Mouse (Mus musculus) midbrain, embryonic 14.5 days (tissue): ENCODE data around the gene Popdc3. TPM values are rescaled to one million over a fixed set of nuclear protein-coding genes. Genes with fewer than 3 reads are reported as not detected.
"Not testable (repeated sequence)": the region's sequence is repeated elsewhere in the genome, so short reads cannot be mapped to it uniquely, and the experiment has no call there.

Source experiments
- ATAC-seq: fragments of 200-750 bp; cut with Nextera tagmentation; 2 replicates; pipeline ENCODE4 v1.8.0; 2017; ENCODE audit warnings: moderate number of reproducible peaks, moderate library complexity; ENCODE audit not compliant: low FRiP score, low TSS enrichment
- DNase-seq: peaks from one replicate; pipeline ENCODE4 v3.0.0-alpha.2; 2015
- H3K27ac ChIP-seq: fragments of 300-500 bp; sonication (generic); replicated peaks from 2 replicates; pipeline ENCODE4 v1.5.1; 2014; ENCODE audit warnings: mild to moderate bottlenecking, low read depth, low read length, moderate library complexity
- H3K27me3 ChIP-seq: fragments of 300-500 bp; sonication (generic); 2 replicates; pipeline ENCODE4 v1.6.1; 2014; ENCODE audit warnings: low read length, control low read depth, mixed read lengths; ENCODE audit not compliant: control insufficient read depth, insufficient read depth
- H3K36me3 ChIP-seq: fragments of 300-500 bp; sonication (generic); 2 replicates; pipeline ENCODE4 v1.6.1; 2014; ENCODE audit warnings: low read length, control low read depth; ENCODE audit not compliant: control insufficient read depth, insufficient read depth
- H3K4me1 ChIP-seq: fragments of 300-500 bp; sonication (generic); 2 replicates; pipeline ENCODE4 v1.6.1; 2014; ENCODE audit warnings: mild to moderate bottlenecking, antibody characterized with exemption, low read length, control low read depth; ENCODE audit not compliant: control insufficient read depth, insufficient read depth
- H3K4me2 ChIP-seq: fragments of 300-500 bp; sonication (generic); 2 replicates; pipeline ENCODE4 v1.6.1; 2014; ENCODE audit warnings: mild to moderate bottlenecking, low read length, moderate library complexity
- H3K4me3 ChIP-seq: fragments of 300-500 bp; sonication (generic); replicated peaks from 2 replicates; pipeline ENCODE4 v1.5.1; 2014; ENCODE audit warnings: low read depth, low read length
- H3K9ac ChIP-seq: fragments of 300-500 bp; sonication (generic); replicated peaks from 2 replicates; pipeline ENCODE4 v1.6.1; 2014; ENCODE audit warnings: mild to moderate bottlenecking, low read length, moderate library complexity
- H3K9me3 ChIP-seq: fragments of 300-500 bp; sonication (generic); 2 replicates; pipeline ENCODE4 v1.6.1; 2016; ENCODE audit warnings: low read length, control low read depth, mixed read lengths; ENCODE audit not compliant: control insufficient read depth
- WGBS: fragments of 180-500 bp; shearing (Covaris S2); extraction: QIAGEN DNeasy Blood & Tissue Kit; methylation state at CpG from one replicate; pipeline ENCODE4 v1.1.7; 2014; 5-methylcytosine and 5-hydroxymethylcytosine counted together
- polyA plus RNA-seq: library from polyadenylated mRNA; unstranded; fragments of >200 nt; fragmentation: Nextera tagmentation; extraction: Ambion mirVana; gene quantifications from 2 replicates; pipeline ENCODE4 v1.2.1, GENCODE M21; 2014

The Popdc3 gene
- polyA plus RNA-seq, 1 experiment from 2014 or later: 0.79 TPM

- Histone ChIP-seq H3K27me3 (peaks cover 24% of the 10 kb centered on the region), H3K9me3 (no peaks in the 10 kb centered on the region), H3K9ac (no peak overlapping the region), H3K4me3 (no peak overlapping the region), H3K4me2 (no peak overlapping the region), H3K4me1 (0 out of 2 replicates have a peak, but pooled peaks cover 8% of the 10 kb centered on the region), H3K36me3 (no peaks in the 10 kb centered on the region), H3K27ac (no peak overlapping the region)
- WGBS: 58% methylated on average over 7 of the region's 7 CpGs
- DNase-seq (no peak), ATAC-seq (no peak)
Observed at GRCm38 (mm10) chr10:45288351-45288750, 110.5 kb downstream of the Popdc3 start.

GRCm38 (mm10) chr10:45289218-45290105 lies 111.6 kb downstream of the Popdc3 start:
- 1% methylated on average over 71 of the region's 71 CpGs for WGBS
- Histone ChIP-seq H3K9me3 (no peaks in the 10 kb centered on the region), H3K4me1 (0 out of 2 replicates have a peak, but pooled peaks cover 8% of the 10 kb centered on the region), H3K27me3 (peaks cover 24% of the 10 kb centered on the region), H3K27ac (no peak overlapping the region), H3K4me2 (peak overlapping the region; percentile 98), H3K4me3 (peak overlapping the region; percentile 52), H3K36me3 (no peaks in the 10 kb centered on the region), H3K9ac (peak overlapping the region; percentile 55)
- ATAC-seq: peak; percentile 74; the same call in 1 of the 2 replicates
- peak; percentile 71 for DNase-seq

DNA sequence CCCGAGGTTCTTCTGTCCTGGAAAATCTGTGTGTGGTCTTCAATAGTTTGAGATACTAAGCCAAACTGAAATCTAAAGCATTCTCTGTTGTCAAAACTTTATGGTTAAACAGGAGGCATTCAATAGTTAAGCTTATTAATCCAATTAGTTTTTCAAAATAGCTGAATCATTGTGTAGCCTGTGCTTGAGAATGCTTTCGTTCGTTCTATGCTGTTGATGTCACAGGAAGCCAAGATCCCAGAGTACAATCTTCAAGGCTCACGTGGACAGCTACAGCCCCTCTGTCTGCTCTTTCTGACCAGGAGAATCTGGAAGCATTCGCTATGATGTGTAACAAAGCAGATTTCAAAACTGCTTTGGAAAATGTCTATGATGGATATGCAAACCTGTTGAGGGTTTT lies 112.7 kb downstream of the Popdc3 start:
- Histone ChIP-seq H3K36me3 (no peaks in the 10 kb centered on the region), H3K4me2 (no peak overlapping the region), H3K4me3 (no peak overlapping the region), H3K4me1 (0 out of 2 replicates have a peak, but pooled peaks cover 8% of the 10 kb centered on the region), H3K27ac (no peak overlapping the region), H3K27me3 (peaks cover 24% of the 10 kb centered on the region), H3K9me3 (no peaks in the 10 kb centered on the region), H3K9ac (no peak overlapping the region)
- 32% methylated on average over 5 of the region's 5 CpGs for WGBS
- DNase-seq (no peak), ATAC-seq (no peak)

- not testable (repeated sequence) for ATAC-seq, H3K4me2 ChIP-seq, H3K9me3 ChIP-seq, H3K27ac ChIP-seq, DNase-seq, H3K9ac ChIP-seq, H3K36me3 ChIP-seq, H3K4me3 ChIP-seq, H3K4me1 ChIP-seq
- H3K27me3 ChIP-seq: peaks cover 23% of the 10 kb centered on the region
- 72% methylated on average over 4 of the region's 4 CpGs for WGBS
Observed at GRCm38 (mm10) chr10:45292159-45292558, 114.3 kb downstream of the Popdc3 start.

DNA sequence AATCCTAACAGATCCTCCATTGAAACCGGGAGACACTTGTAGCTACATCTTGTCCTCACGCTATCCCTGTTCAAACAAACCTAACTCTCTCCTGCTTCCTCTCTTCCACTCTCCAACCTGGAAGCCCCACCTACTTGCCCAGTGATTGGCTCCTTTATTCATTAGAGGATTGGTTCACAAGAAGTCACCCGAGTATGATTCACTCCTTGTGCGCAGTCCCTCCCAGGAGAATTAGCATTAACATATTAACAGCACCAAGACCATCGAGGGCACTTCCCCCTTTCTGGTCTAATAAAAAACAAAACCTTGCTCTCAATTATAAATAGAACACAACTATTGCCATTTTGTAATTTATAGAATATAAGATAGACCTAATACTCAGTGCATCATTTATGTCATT lies 117.2 kb downstream of the Popdc3 start:
- Histone ChIP-seq H3K36me3 (no peaks in the 10 kb centered on the region), H3K4me3 (no peak overlapping the region), H3K27ac (no peak overlapping the region), H3K4me1 (no peaks in the 10 kb centered on the region), H3K27me3 (no peaks in the 10 kb centered on the region), H3K9me3 (no peaks in the 10 kb centered on the region), H3K4me2 (no peak overlapping the region), H3K9ac (no peak overlapping the region)
- ATAC-seq (no peak), DNase-seq (no peak)
- 83% methylated on average over 5 of the region's 5 CpGs for WGBS

GRCm38 (mm10) chr10:45298503-45298902 lies 120.6 kb downstream of the Popdc3 start:
- H3K27ac ChIP-seq: no peak overlapping the region
- H3K9me3 ChIP-seq: no peaks in the 10 kb centered on the region
- ATAC-seq (no peak), DNase-seq (no peak)
- H3K36me3 ChIP-seq: no peaks in the 10 kb centered on the region
- H3K9ac ChIP-seq: no peak overlapping the region
- H3K4me2 ChIP-seq: no peak overlapping the region
- H3K4me1 ChIP-seq: no peaks in the 10 kb centered on the region
- no peak overlapping the region for H3K4me3 ChIP-seq
- WGBS: 71% methylated on average over 6 of the region's 6 CpGs
- H3K27me3 ChIP-seq: no peaks in the 10 kb centered on the region

DNA sequence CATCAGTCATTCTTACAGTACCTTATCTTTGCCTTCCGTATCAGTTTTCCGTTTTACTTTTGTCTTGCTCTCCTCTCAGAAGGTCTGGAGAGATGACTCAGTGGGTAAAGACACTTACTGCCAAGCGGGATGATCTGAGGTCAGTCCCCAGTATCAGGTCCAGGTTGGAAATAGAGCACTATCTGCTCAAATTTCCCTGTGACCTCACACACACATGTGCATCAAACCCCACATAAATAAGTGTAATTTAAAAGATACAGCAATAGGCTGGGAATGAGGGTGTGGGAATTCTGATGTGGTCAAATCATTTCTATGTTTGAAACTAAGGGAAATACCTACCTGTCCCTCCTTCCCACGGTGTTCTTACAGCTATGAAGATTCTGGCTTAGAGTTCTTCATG lies 121.6 kb downstream of the Popdc3 start:
- no peak overlapping the region for H3K27ac ChIP-seq
- H3K4me3 ChIP-seq: no peak overlapping the region
- H3K9ac ChIP-seq: no peak overlapping the region
- 89% methylated on average over 4 of the region's 4 CpGs for WGBS
- no peaks in the 10 kb centered on the region for H3K36me3 ChIP-seq
- H3K4me1 ChIP-seq: no peaks in the 10 kb centered on the region
- no peak for DNase-seq
- H3K9me3 ChIP-seq: no peaks in the 10 kb centered on the region
- H3K27me3 ChIP-seq: no peaks in the 10 kb centered on the region
- H3K4me2 ChIP-seq: no peak overlapping the region
- ATAC-seq: no peak

DNA sequence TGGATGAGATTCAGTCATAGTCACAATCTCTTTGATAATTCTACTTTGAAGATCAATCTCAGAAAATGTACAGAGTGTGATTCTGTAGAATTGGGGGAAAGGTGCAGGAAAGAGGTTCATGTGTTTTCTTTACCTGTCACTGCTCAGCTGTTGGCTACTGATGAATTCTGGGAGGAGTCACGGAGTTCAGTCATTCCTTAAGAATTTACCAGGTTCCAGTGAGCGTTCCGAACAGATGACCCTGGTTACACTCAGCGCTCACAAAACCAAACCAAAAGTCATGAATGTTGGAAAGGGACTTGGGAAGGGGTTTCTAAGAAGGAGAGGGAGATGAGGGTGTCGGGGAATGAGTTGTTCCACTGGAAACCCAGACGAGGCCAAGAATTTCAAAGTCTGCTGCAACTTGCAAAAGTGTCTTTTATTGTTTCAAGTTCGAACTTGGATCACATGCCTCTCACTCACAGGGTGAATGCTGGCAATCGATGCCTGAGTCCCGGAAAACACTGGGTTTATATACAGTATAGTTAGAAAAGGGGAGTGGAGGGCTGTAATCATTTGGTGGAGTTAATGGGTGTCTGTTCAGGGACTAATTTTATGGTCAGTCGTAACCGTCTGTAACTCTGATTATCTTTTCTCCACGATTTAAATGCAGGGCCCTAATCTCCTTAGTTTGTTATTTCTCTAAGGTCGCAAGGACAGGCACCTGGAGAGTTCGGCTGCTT lies 125.6 kb downstream of the Popdc3 start:
- 79% methylated on average over 14 of the region's 14 CpGs for WGBS
- no peak overlapping the region for H3K4me3 ChIP-seq

More for the DNA sequence above, 125.6 kb downstream of the Popdc3 start:
- Histone ChIP-seq H3K9ac (no peak overlapping the region), H3K36me3 (no peaks in the 10 kb centered on the region), H3K4me1 (no peaks in the 10 kb centered on the region), H3K4me2 (no peak overlapping the region), H3K9me3 (no peaks in the 10 kb centered on the region), H3K27ac (no peak overlapping the region), H3K27me3 (no peaks in the 10 kb centered on the region)
- DNase-seq (no peak), ATAC-seq (no peak)
